Mouse (Mus musculus) adipocyte (in vitro differentiated cells): ENCODE measurements around the gene Plch2.

ENCODE experiments used
- DNase-seq: peaks from one replicate; pipeline ENCODE4 v3.0.0-alpha.2; 2016; ENCODE audit warnings: low spot score

Plch2 gene

GRCm38 (mm10) chr4:155074418-155074817 lies 17.8 kb upstream of the Plch2 start:
- DNase-seq, result no peak

GRCm38 (mm10) chr4:155070921-155071320 lies 14.3 kb upstream of the Plch2 start:
- peak; percentile 16 for DNase-seq

GRCm38 (mm10) chr4:155070199-155070598 lies 13.6 kb upstream of the Plch2 start:
- DNase-seq, result no peak

GRCm38 (mm10) chr4:155069191-155069590 lies 12.6 kb upstream of the Plch2 start:
- DNase-seq, result peak; percentile 24

- DNase-seq, result no peak
Measured at GRCm38 (mm10) chr4:155068357-155068972, 11.9 kb upstream of the Plch2 start.

GRCm38 (mm10) chr4:155066834-155067522 lies 10.4 kb upstream of the Plch2 start, which contains the start of gene Pex10:
Gene Pex10 (plus strand): TSS chr4:155067016.
- DNase-seq, result peak; percentile 96

- peak; percentile 96 for DNase-seq
Measured at GRCm38 (mm10) chr4:155065970-155066833, 9.6 kb upstream of the Plch2 start.

- no peak for DNase-seq
Measured at GRCm38 (mm10) chr4:155064474-155064873, 7.9 kb upstream of the Plch2 start.

GRCm38 (mm10) chr4:155063895-155064294 lies 7.3 kb upstream of the Plch2 start:
- no peak for DNase-seq

- DNase-seq, result no peak
Measured at GRCm38 (mm10) chr4:155058325-155058724, 1.7 kb upstream of the Plch2 start.

- DNase-seq, result no peak
Measured at GRCm38 (mm10) chr4:155050116-155050515, 6.5 kb downstream of the Plch2 start.

- DNase-seq, result no peak
Measured at GRCm38 (mm10) chr4:155046636-155047035, 9.9 kb downstream of the Plch2 start.

GRCm38 (mm10) chr4:155043289-155043625 lies 13.3 kb downstream of the Plch2 start:
- DNase-seq, result no peak

GRCm38 (mm10) chr4:155042606-155043288 lies 13.8 kb downstream of the Plch2 start:
- no peak for DNase-seq

GRCm38 (mm10) chr4:155040696-155041095 lies 15.9 kb downstream of the Plch2 start:
- DNase-seq, result no peak

- no peak for DNase-seq
Measured at GRCm38 (mm10) chr4:155040197-155040596, 16.4 kb downstream of the Plch2 start.

- DNase-seq, result no peak
Measured at GRCm38 (mm10) chr4:155034787-155035186, 21.8 kb downstream of the Plch2 start.

GRCm38 (mm10) chr4:155034202-155034601 lies 22.4 kb downstream of the Plch2 start:
- no peak for DNase-seq

GRCm38 (mm10) chr4:155033115-155033514 lies 23.5 kb downstream of the Plch2 start:
- no peak for DNase-seq

- no peak for DNase-seq
Measured at GRCm38 (mm10) chr4:155024170-155025010, 32.2 kb downstream of the Plch2 start.

- DNase-seq, result no peak
Measured at GRCm38 (mm10) chr4:155022228-155022855, 34.2 kb downstream of the Plch2 start.
